Mouse (Mus musculus) intestine, embryonic 16.5 days (tissue): ENCODE data around the gene Sema6d. TPM values are rescaled to one million over a fixed set of nuclear protein-coding genes. Genes with fewer than 3 reads are reported as not detected.

Experiments
- ATAC-seq: fragments of 200-750 bp; cut with Nextera tagmentation; 2 replicates; pipeline ENCODE4 v1.8.0; 2017; ENCODE audit warnings: moderate TSS enrichment, moderate library complexity
- H3K27ac ChIP-seq: fragments of 300-500 bp; sonication (generic); 2 replicates; pipeline ENCODE4 v1.5.1; 2014; ENCODE audit warnings: mild to moderate bottlenecking, low read length
- H3K27me3 ChIP-seq: fragments of 300-500 bp; sonication (generic); replicated peaks from 2 replicates; pipeline ENCODE4 v1.6.1; 2014; ENCODE audit warnings: low read length, control low read depth, mixed read lengths; ENCODE audit not compliant: control insufficient read depth, insufficient read depth
- H3K36me3 ChIP-seq: fragments of 300-500 bp; sonication (generic); 2 replicates; pipeline ENCODE4 v1.6.1; 2014; ENCODE audit warnings: low read length, control low read depth; ENCODE audit not compliant: control insufficient read depth, insufficient read depth
- H3K4me1 ChIP-seq: fragments of 300-500 bp; sonication (generic); 2 replicates; pipeline ENCODE4 v1.6.1; 2014; ENCODE audit warnings: low read length, control low read depth, mixed read lengths; ENCODE audit not compliant: control insufficient read depth, insufficient read depth
- H3K4me2 ChIP-seq: fragments of 300-500 bp; sonication (generic); 2 replicates; pipeline ENCODE4 v1.6.1; 2014; ENCODE audit warnings: low read depth, low read length, control low read depth
- H3K4me3 ChIP-seq: fragments of 300-500 bp; sonication (generic); 2 replicates; pipeline ENCODE4 v1.5.1; 2014; ENCODE audit warnings: mild to moderate bottlenecking, low read length
- H3K9ac ChIP-seq: fragments of 300-500 bp; sonication (generic); 2 replicates; pipeline ENCODE4 v1.6.1; 2014; ENCODE audit warnings: low read depth, low read length
- H3K9me3 ChIP-seq: fragments of 300-500 bp; sonication (generic); 2 replicates; pipeline ENCODE4 v1.6.1; 2016; ENCODE audit warnings: low read length, control low read depth; ENCODE audit not compliant: control insufficient read depth
- WGBS: fragments of 180-500 bp; shearing (Covaris S2); extraction: QIAGEN DNeasy Blood & Tissue Kit; methylation state at CpG from one replicate; pipeline ENCODE4 v1.1.7; 2014; 5-methylcytosine and 5-hydroxymethylcytosine counted together
- polyA plus RNA-seq: library from polyadenylated mRNA; unstranded; fragments of >200 nt; fragmentation: Nextera tagmentation; extraction: Ambion mirVana; gene quantifications from 2 replicates; pipeline ENCODE4 v1.2.1, GENCODE M21; 2015

Sema6d gene
- polyA plus RNA-seq, 1 experiment from 2014 or later = 10.9 TPM

GRCm38 (mm10) chr2:124101580-124101979, 11.8 kb downstream of the Sema6d start:
- no peak for ATAC-seq
- no peaks in the 10 kb centered on the region for H3K36me3 ChIP-seq
- H3K4me1 ChIP-seq = no peaks in the 10 kb centered on the region
- no peaks in the 10 kb centered on the region for H3K9me3 ChIP-seq
- 43% methylated on average over 5 of the region's 5 CpGs for WGBS
- no peak overlapping the region for H3K4me2 ChIP-seq
- H3K4me3 ChIP-seq = no peak overlapping the region
- no peaks in the 10 kb centered on the region for H3K27me3 ChIP-seq
- no peak overlapping the region for H3K27ac ChIP-seq
- no peak overlapping the region for H3K9ac ChIP-seq

DNA sequence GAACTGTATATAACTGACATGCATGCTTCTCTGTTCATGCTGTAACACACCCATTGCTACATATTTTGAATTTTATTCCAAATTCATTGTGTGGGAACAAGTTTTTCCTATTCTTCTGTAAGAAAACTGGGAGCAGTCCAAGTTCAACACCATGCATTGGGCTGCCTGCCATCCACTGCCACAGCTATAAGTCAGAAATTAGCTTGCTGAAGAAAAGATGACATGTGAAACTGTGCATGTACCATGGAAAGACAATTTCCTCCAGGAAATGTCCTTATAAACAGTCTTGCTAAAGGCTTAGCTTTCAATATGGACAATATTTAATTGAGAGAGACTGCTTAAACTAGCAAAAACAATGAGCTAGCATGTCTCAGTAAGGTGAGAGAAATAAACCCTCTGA, 13.5 kb downstream of the Sema6d start:
- H3K4me3 ChIP-seq = no peak overlapping the region

DNA sequence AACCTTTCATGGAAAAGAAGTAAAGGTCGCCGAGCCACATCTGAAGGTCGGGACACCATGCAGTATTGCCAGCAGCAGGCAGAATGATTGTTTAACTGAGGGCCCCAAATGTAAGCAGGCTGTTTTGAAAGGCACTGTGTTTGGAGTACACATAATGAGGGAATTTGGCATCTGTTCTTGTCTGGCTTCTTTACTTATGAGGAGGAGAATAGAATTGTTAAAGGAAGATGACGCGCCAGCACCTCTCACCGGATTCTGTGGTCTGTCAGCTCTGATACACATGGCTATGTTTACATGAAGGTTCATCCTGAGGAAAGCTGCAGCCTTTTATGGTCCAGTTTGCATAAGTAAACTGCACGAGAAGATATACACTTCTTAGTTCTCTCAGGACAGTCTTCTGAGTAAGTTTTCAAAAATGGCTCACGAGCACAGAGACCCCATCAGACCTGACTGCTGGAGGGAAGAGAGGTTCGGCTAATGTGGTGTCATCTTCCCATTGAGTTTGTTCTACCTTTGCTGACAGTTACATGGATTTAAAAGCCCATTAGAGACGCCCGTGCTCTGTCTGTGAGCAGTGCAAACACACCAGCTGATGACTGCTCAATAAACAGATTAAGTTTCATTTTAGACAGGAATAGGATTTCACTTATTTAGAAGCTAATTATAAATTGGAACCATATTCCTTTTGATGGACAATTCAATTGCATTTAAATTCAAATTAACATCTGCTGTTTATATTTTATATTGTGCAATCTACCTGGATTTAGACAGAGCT, 28.9 kb downstream of the Sema6d start:
- H3K4me2 ChIP-seq = no peak overlapping the region
- no peaks in the 10 kb centered on the region for H3K27me3 ChIP-seq
- no peaks in the 10 kb centered on the region for H3K9me3 ChIP-seq
- no peaks in the 10 kb centered on the region for H3K4me1 ChIP-seq
- ATAC-seq = no peak
- H3K27ac ChIP-seq = no peak overlapping the region
- no peak overlapping the region for H3K9ac ChIP-seq
- H3K4me3 ChIP-seq = no peak overlapping the region
- 35% methylated on average over 11 of the region's 11 CpGs for WGBS
- no peaks in the 10 kb centered on the region for H3K36me3 ChIP-seq

More for the DNA sequence above, 13.5 kb downstream of the Sema6d start:
- Histone ChIP-seq H3K36me3 (no peaks in the 10 kb centered on the region), H3K4me2 (no peak overlapping the region), H3K4me1 (no peaks in the 10 kb centered on the region), H3K9ac (no peak overlapping the region), H3K9me3 (no peaks in the 10 kb centered on the region), H3K27ac (no peak overlapping the region), H3K27me3 (no peaks in the 10 kb centered on the region)
- ATAC-seq = no peak

- no peak overlapping the region for H3K4me3 ChIP-seq
- H3K9me3 ChIP-seq = no peaks in the 10 kb centered on the region
- H3K36me3 ChIP-seq = no peaks in the 10 kb centered on the region
- no peak overlapping the region for H3K27ac ChIP-seq
- no peak overlapping the region for H3K4me2 ChIP-seq
- no peak overlapping the region for H3K9ac ChIP-seq
- 73% methylated on average over 1 of the region's 1 CpGs for WGBS
- H3K27me3 ChIP-seq = no peaks in the 10 kb centered on the region
- ATAC-seq = no peak
- H3K4me1 ChIP-seq = no peaks in the 10 kb centered on the region
Observed at GRCm38 (mm10) chr2:124120355-124120754, 30.6 kb downstream of the Sema6d start.

GRCm38 (mm10) chr2:124121539-124121938, 31.8 kb downstream of the Sema6d start:
- WGBS = 58% methylated on average over 2 of the region's 2 CpGs
- H3K36me3 ChIP-seq = no peaks in the 10 kb centered on the region
- ATAC-seq = no peak

DNA sequence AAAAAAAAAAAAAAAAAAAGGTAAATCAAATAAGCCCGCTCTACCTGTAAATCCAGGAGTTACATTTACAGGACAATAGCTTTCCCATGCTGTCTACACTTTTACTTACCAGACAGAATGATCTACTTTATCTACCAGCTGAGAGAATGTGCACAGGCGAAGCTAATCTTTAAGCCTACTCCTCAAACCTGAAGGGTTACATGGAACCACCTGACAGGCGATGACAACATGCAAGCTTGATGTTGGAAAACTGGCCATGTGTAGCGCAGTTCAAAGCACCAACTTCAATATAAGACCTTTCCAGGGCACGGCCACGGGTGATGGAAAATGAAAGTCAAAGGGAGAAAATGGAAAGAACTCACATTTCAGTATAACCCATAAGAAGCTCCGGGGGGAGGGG, 35.7 kb downstream of the Sema6d start:
- Histone ChIP-seq H3K36me3 (no peaks in the 10 kb centered on the region), H3K4me3 (no peak overlapping the region), H3K4me2 (no peak overlapping the region), H3K27ac (no peak overlapping the region), H3K27me3 (no peaks in the 10 kb centered on the region), H3K9ac (no peak overlapping the region), H3K9me3 (no peaks in the 10 kb centered on the region), H3K4me1 (no peaks in the 10 kb centered on the region)
- 87% methylated on average over 7 of the region's 7 CpGs for WGBS
- no peak for ATAC-seq

More at GRCm38 (mm10) chr2:124121539-124121938, 31.8 kb downstream of the Sema6d start:
- Histone ChIP-seq H3K4me1 (no peaks in the 10 kb centered on the region), H3K9me3 (no peaks in the 10 kb centered on the region), H3K9ac (no peak overlapping the region), H3K4me3 (no peak overlapping the region), H3K4me2 (no peak overlapping the region), H3K27ac (no peak overlapping the region), H3K27me3 (no peaks in the 10 kb centered on the region)

DNA sequence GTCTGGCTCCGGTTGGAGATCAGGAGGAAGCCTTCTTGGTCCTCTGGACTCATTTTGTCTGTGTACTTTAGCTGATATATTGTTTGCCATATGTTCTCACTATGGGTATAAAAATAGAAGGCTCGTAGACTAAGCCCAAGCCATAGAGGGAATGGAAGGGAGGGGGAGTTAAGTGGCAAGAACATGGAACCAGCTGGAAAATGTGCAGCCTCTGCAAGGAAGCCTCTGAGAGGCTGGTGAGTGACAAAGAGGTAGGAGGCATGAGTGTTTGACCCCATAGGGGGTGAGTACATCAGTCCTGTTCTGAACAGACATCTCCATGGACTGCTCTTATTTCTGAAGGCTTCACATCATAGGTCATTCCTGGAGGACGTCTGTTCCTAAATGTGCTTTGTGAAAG, 37.1 kb downstream of the Sema6d start:
- Histone ChIP-seq H3K36me3 (no peaks in the 10 kb centered on the region), H3K27me3 (no peaks in the 10 kb centered on the region), H3K27ac (no peak overlapping the region), H3K9ac (no peak overlapping the region), H3K4me3 (no peak overlapping the region), H3K4me2 (no peak overlapping the region), H3K9me3 (no peaks in the 10 kb centered on the region), H3K4me1 (no peaks in the 10 kb centered on the region)
- ATAC-seq = no peak
- 40% methylated on average over 3 of the region's 3 CpGs for WGBS

GRCm38 (mm10) chr2:124130876-124131275, 41.1 kb downstream of the Sema6d start:
- Histone ChIP-seq H3K4me1 (no peaks in the 10 kb centered on the region), H3K36me3 (no peaks in the 10 kb centered on the region), H3K27ac (no peak overlapping the region), H3K4me2 (no peak overlapping the region), H3K9me3 (no peaks in the 10 kb centered on the region), H3K27me3 (no peaks in the 10 kb centered on the region), H3K9ac (no peak overlapping the region), H3K4me3 (no peak overlapping the region)
- no peak for ATAC-seq
- 39% methylated on average over 2 of the region's 2 CpGs for WGBS

DNA sequence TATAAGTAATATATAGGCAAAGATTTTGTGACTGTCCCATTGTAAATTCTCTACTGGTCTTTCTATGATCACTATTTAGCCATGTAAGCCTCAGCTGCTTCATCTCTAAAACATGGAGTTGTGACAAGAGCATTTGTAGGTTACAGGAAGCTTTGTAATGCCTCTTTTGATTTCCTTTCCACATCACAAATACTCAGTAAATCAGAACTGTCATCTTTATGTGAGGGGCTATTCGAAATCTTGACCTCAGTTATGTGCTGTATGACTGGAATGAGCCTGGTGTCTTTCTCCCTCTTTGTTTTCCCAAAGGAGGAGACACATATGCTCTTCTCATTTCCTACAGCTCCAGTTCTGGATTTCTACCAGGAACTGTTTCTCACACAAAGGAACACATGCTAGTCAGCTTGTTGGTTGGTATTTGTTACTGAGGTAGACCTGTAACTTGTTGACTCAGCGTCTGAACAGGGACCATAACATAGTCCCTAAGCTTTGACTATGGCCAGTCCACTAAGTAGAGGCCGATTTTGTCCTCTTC, 51.8 kb downstream of the Sema6d start:
- ATAC-seq = no peak
- WGBS = 66% methylated on average over 3 of the region's 3 CpGs

GRCm38 (mm10) chr2:124145528-124145927, 55.8 kb downstream of the Sema6d start:
- Histone ChIP-seq H3K4me1 (no peaks in the 10 kb centered on the region), H3K4me2 (no peak overlapping the region), H3K4me3 (no peak overlapping the region), H3K27ac (no peak overlapping the region), H3K9me3 (no peaks in the 10 kb centered on the region), H3K9ac (no peak overlapping the region), H3K27me3 (no peaks in the 10 kb centered on the region), H3K36me3 (no peaks in the 10 kb centered on the region)
- no peak for ATAC-seq
- 44% methylated on average over 1 of the region's 1 CpGs for WGBS

More for the DNA sequence above, 51.8 kb downstream of the Sema6d start:
- Histone ChIP-seq H3K4me3 (no peak overlapping the region), H3K36me3 (no peaks in the 10 kb centered on the region), H3K9me3 (no peaks in the 10 kb centered on the region), H3K4me2 (no peak overlapping the region), H3K27me3 (no peaks in the 10 kb centered on the region), H3K27ac (no peak overlapping the region), H3K4me1 (no peaks in the 10 kb centered on the region), H3K9ac (no peak overlapping the region)
